Mouse (Mus musculus): ENCODE results near the gene Rnf207. TPM values are rescaled to one million over a fixed set of nuclear protein-coding genes. Genes with fewer than 3 reads are reported as not detected.
A peak's percentile ranks its signal among the peaks of the same experiment; 100 is the strongest.

Rnf207 gene
- polyA plus RNA-seq (2012; rRNA removed) = 6.9 and 7.1 TPM in 2 replicates

DNA sequence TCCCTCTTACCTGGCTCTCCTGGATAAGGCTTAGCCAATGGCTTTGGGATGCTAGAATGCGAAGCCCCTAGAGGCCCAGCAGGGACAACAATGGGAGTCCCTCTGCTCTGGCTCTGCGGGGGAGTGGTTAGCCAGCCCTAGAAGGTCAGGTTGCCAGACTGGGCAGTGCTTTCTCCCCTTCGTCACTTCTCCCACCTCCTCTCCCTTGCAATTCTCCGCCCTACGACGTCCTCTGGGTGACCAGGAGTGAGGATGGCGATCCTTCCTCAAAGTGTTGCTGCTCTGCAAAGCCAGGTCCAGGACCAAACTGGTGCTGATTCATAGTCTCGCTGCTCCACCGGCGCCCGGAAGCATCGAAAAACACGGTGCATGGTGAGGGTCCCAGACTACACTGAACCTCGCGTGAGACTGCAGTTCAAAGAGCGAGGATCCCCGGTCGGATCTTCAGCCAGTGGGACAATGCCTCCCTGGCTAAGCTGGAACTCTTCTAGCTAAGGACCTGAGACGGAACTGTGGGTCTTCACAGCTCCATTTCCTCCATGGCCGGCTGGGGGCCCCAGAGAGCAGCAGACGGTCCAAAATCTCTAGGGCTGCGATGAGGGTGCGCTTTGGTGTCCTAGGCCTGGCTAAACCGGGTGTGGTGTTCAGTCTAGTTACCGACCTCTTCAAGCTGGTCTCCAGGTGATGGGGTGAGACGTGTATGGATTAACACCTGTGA, at the start of gene Rnf207:
Rnf207 (minus strand) TSS at position 477 of the 718 bp plus-strand sequence.
- no peak for DNase-seq (ENCODE audit: low read depth)
- TF ChIP-seq POLR2A (IDR thresholded peaks at IDR 0.05; ENCODE audit: borderline replicate concordance, extremely low read depth, insufficient read depth, insufficient read length, poor library complexity, severe bottlenecking) = no peak
- peak; percentile 59; the same call in 1 of the 2 replicates for TF ChIP-seq CTCF (IDR thresholded peaks at IDR 0.05; ENCODE audit: borderline replicate concordance, extremely low read depth, insufficient read depth, insufficient read length)

DNA sequence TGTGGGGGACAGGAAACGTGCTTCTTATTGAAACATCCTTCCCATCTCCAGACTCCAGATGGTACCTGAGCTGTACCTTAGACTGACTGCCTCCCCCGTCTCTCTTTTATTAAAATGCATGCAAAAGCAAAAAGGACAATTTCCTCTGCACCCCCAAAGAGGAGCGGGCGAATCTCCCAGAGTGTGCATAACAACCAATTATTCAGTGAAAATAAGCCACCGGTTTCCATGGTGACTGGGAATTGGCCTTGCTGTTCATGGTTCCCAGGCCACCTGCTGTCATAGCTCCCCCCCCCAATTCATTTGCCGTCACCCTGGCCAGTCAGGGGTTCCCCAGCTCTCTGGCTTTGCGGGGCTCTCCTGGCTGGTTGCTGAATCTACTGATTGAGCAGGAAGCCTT, 46.4 kb upstream of the Rnf207 start:
- peak; percentile 77 for DNase-seq (ENCODE audit: low read depth)
- TF ChIP-seq CTCF (IDR thresholded peaks at IDR 0.05; ENCODE audit: borderline replicate concordance, extremely low read depth, insufficient read depth, insufficient read length) (no peak), POLR2A (IDR thresholded peaks at IDR 0.05; ENCODE audit: borderline replicate concordance, extremely low read depth, insufficient read depth, insufficient read length, poor library complexity, severe bottlenecking) (no peak)

DNA sequence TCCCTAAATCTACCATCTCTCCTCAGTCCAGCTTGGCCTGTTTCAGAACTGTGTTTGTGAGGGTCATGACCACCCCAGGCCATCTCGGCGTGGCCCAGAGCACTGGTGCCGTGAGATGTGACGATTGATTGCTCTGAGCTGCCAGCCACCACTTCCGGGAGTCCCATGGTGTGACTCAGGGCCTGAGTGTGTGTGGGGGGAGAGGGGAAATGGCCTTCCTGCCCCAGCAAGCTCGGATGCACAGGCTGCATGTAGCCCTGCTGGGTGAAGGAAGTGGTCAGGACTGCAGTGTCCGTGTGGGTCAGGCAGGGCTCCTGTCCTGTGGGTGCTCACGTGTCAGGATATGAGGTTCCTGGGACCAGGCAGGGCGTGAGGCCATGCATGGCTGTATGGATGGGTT, 43.4 kb upstream of the Rnf207 start:
- no peak for DNase-seq (ENCODE audit: low read depth)
- no peak for TF ChIP-seq POLR2A (IDR thresholded peaks at IDR 0.05; ENCODE audit: borderline replicate concordance, extremely low read depth, insufficient read depth, insufficient read length, poor library complexity, severe bottlenecking)
- TF ChIP-seq CTCF (IDR thresholded peaks at IDR 0.05; ENCODE audit: borderline replicate concordance, extremely low read depth, insufficient read depth, insufficient read length) = no peak

DNA sequence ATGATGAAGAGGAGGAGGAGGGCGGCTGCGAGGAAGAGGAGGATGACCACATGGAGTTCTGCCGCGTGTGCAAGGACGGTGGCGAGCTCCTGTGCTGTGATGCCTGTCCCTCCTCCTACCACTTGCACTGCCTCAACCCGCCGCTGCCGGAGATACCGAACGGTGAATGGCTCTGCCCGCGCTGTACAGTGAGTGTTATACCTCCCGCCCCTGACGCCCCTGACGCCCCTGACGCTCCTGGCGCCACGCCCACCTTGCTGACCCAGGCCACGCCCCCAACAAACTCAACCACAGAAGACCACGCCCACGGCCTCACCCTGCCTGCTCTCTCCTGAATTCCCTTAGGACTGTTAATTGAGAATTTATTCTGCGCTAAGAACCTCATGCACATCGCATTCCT, 42.1 kb upstream of the Rnf207 start:
- TF ChIP-seq POLR2A (IDR thresholded peaks at IDR 0.05; ENCODE audit: borderline replicate concordance, extremely low read depth, insufficient read depth, insufficient read length, poor library complexity, severe bottlenecking) (no peak), CTCF (IDR thresholded peaks at IDR 0.05; ENCODE audit: borderline replicate concordance, extremely low read depth, insufficient read depth, insufficient read length) (no peak)
- peak; percentile 72 for DNase-seq (ENCODE audit: low read depth)

DNA sequence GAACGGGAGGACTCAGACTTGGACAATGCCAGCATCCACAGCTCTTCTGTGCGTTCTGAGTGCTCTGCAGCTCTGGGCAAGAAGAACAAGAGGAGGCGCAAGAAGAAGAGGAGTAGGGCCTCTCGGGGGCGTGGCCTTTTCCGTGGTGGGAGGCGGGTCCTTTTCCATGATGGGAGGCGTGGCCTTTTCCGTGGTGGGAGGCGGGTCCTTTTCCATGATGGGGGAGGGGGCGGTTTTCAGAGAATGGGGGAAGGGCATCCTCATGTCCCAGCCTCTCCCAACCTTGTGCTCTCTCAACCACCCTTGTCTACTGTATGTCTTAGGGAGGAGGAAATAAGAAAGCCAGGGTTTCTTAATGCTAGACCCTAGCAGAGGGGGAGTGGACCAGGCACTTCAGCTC, 40.9 kb upstream of the Rnf207 start:
- DNase-seq (ENCODE audit: low read depth) = no peak
- no peak for TF ChIP-seq CTCF (IDR thresholded peaks at IDR 0.05; ENCODE audit: borderline replicate concordance, extremely low read depth, insufficient read depth, insufficient read length)
- no peak for TF ChIP-seq POLR2A (IDR thresholded peaks at IDR 0.05; ENCODE audit: borderline replicate concordance, extremely low read depth, insufficient read depth, insufficient read length, poor library complexity, severe bottlenecking)

DNA sequence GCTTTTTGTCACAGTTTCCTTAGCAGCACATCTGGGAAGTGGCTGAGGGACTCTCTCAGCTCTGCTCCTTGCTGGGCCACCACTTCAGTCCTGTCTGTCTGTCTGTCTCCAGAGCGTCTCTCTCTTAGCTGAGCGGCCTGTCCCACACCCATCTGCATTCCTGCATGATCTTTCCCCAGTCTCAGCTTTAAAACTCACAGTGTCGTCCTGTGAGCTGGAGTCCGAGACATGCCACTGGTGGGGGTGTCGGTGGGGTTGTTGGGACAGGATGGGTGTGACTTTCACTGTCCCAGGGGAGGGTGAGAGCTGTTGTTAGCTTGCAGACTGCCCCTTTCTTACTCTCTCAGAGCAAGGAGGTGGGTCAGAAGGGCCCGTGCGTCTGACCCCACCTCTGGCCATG, 36.9 kb upstream of the Rnf207 start:
- TF ChIP-seq POLR2A (IDR thresholded peaks at IDR 0.05; ENCODE audit: borderline replicate concordance, extremely low read depth, insufficient read depth, insufficient read length, poor library complexity, severe bottlenecking) (no peak), CTCF (IDR thresholded peaks at IDR 0.05; ENCODE audit: borderline replicate concordance, extremely low read depth, insufficient read depth, insufficient read length) (no peak)

DNA sequence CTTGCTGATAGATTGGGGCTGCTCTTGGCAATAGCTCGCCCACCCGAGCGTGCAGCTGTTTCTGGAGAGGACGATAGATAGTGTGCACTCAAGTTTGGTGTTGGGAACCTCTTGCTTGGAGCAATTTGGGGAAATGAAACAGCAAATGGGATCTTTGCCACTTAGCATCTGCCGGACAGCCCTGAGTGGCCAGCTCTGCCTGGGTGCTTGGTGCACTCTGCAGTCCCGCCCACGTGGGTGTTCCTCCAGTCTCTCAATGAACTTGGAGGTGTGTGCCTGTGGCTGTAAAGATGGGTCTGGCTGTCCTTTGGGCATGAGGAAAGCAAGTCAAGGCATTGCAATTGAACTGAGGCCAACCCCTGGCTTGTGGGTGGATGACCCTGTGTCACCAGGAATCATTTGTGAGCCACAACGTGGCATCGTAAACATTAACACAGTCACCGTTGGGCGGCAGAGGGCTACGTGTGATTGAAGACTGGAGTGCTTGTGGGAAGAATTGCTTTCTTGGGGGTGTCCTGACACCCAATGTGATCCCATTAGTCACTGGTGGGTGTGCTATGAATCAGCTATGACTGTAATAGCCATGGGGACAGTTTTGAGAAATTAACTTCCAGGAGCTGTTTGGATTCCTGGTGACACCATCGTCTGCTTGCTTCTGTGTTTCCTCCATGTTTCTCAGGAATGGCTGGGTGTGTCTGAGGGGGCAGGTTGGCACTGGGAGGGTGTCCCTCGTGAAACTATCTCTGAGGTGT, 35.3 kb upstream of the Rnf207 start:
- no peak for DNase-seq (ENCODE audit: low read depth)
- TF ChIP-seq POLR2A (IDR thresholded peaks at IDR 0.05; ENCODE audit: borderline replicate concordance, extremely low read depth, insufficient read depth, insufficient read length, poor library complexity, severe bottlenecking) (no peak), CTCF (IDR thresholded peaks at IDR 0.05; ENCODE audit: borderline replicate concordance, extremely low read depth, insufficient read depth, insufficient read length) (no peak)

More for the DNA sequence above, 36.9 kb upstream of the Rnf207 start:
- no peak for DNase-seq (ENCODE audit: low read depth)

DNA sequence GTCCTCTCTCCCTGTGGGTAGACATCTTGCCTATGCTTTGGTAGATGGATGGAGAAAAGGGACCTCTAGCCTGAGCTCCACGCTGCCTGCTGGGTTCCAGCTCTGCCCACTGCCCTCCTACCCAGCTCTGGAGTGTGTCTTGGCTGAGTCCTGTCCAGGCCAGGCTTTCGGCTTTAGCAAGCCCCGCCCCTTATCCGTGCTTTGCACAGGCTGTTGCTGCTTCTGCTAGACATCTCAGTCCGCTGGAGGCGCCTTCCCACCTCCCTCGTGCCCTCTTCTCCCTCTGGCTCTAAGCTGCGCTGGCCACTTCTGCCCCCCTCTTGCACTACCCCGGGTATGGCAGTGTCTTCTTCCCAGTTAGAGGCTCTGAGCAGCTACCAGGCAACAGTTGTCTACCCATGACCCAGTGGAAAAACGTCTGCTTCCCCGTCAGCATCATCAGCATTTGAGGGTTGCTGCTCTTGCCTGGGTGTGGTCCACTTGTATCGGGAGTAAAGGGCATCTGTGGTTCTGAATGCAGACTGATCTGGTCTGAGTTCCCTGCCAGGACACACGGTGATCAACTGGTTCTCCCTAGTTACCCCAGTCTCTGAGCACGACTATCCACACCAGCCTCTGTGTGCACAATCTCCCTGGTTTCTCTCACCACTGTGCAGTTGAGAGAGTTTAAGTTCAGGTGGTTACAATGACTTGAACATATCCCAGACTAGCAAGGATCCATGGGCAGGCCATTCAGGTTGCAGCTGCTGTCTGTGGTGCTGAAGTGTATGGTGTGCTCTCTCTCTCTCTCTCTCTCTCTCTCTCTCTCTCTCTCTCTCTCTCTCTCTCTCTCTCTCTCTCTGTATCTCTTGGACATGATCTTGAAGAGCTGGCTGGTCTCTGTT, 32.9 kb upstream of the Rnf207 start:
- peak; percentile 59 for DNase-seq (ENCODE audit: low read depth)
- TF ChIP-seq CTCF (IDR thresholded peaks at IDR 0.05; ENCODE audit: borderline replicate concordance, extremely low read depth, insufficient read depth, insufficient read length) (no peak), POLR2A (IDR thresholded peaks at IDR 0.05; ENCODE audit: borderline replicate concordance, extremely low read depth, insufficient read depth, insufficient read length, poor library complexity, severe bottlenecking) (no peak)

DNA sequence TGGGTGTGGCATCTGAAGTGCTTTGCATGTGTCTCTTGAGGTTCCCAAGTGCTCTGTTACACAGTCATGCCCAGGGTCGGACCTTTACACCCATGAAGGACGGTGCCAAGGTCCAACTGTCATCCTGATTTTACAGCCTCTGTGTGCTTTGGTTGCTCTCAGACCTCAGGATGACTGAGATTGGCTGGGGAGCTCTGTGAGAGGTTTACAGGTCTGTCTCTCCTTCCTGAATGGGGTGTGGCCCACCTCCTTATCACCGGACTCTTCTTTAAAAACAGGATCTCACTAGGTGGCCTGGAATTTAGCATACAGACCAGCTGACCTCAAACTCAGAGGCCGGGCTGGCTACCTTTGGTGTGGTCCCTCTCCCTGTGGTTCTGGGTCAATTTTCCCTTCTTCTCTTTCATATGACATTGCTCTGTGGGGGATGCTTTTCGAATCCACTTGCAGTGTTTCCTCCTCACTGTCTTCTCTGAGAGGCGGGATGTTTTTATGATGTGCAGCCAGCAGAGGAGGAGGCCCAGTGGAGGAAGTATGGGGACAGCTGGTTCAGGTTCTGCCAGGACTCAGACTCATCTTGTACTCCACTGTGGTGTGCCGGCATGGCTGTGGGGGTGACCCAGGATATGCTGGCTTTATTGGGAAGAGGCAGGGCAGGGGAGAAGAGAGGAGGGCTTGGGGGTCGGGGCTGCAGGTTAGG, 32.1 kb upstream of the Rnf207 start:
- DNase-seq (ENCODE audit: low read depth) = no peak
- no peak for TF ChIP-seq CTCF (IDR thresholded peaks at IDR 0.05; ENCODE audit: borderline replicate concordance, extremely low read depth, insufficient read depth, insufficient read length)
- no peak for TF ChIP-seq POLR2A (IDR thresholded peaks at IDR 0.05; ENCODE audit: borderline replicate concordance, extremely low read depth, insufficient read depth, insufficient read length, poor library complexity, severe bottlenecking)

DNA sequence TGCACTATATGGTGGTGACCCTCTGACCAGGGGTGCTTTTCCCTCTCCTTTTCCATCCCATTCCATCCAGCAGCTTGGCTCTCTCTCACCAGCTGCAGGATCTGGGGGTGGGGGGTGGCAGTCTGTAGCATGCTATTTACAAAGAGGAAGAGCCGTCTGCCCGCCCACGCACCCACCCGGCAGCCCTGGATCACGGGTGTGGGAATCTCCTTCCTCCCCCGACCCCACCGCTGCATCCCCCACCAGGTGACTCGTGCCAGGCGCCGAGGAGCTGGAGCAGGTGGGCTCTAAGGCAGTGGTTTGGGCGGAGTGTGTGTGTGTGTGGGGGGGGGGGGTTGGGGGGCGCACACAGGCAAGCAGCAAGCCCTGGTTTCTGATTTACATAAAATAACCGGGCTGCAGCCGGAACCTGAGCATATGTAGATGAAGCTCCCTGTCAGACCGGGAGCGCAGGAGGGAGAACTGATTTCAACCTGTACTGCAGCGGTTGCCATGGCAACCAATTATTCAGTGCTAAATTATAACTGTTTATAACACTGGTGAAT, 31.1 kb upstream of the Rnf207 start:
- TF ChIP-seq POLR2A (IDR thresholded peaks at IDR 0.05; ENCODE audit: borderline replicate concordance, extremely low read depth, insufficient read depth, insufficient read length, poor library complexity, severe bottlenecking) = no peak
- TF ChIP-seq CTCF (IDR thresholded peaks at IDR 0.05; ENCODE audit: borderline replicate concordance, extremely low read depth, insufficient read depth, insufficient read length) = no peak

More for the DNA sequence above, 31.1 kb upstream of the Rnf207 start:
- DNase-seq (ENCODE audit: low read depth) = peak; percentile 95

Data from brain, embryonic 14.5 days (tissue).